Mouse (Mus musculus) lung, adult 2 months (tissue): ENCODE measurements around the gene Gm49405. TPM values are rescaled to one million over a fixed set of nuclear protein-coding genes. Genes with fewer than 3 reads are reported as not detected.
"Not testable (repeated sequence)": the region's sequence is repeated elsewhere in the genome, so short reads cannot be mapped to it uniquely, and the experiment has no call there.

ENCODE experiments used
- DNase-seq: peaks from one replicate; pipeline ENCODE4 v3.0.0; 2022
- H3K4me1 ChIP-seq: fragments of 200-500 bp; 2 replicates; pipeline ENCODE4 v1.6.1; 2011; ENCODE audit warnings: low read length; ENCODE audit not compliant: control insufficient read depth, insufficient read depth
- H3K4me3 ChIP-seq: fragments of 200-500 bp; replicated peaks from 2 replicates; pipeline ENCODE3; 2011; ENCODE audit warnings: low read depth, mild to moderate bottlenecking, control low read depth, low read length; ENCODE audit errors: extremely low read depth
- CTCF ChIP-seq: fragments of 200-500 bp; IDR thresholded peaks from 2 replicates; pipeline ENCODE4 v1.5.1; 2011; ENCODE audit warnings: mild to moderate bottlenecking, low read length, control low read depth; ENCODE audit not compliant: insufficient read depth
- POLR2A ChIP-seq: fragments of 200-500 bp; IDR thresholded peaks from 2 replicates; pipeline ENCODE4 v1.6.1; 2011; ENCODE audit warnings: low read depth, mild to moderate bottlenecking, control low read depth, low read length, borderline replicate concordance; ENCODE audit errors: extremely low read depth
- WGBS: fragments of 180-500 bp; shearing (Covaris S2); methylation state at CpG from one replicate; pipeline ENCODE4 v1.1.7; 2018; 5-methylcytosine and 5-hydroxymethylcytosine counted together
- polyA plus RNA-seq: library from polyadenylated mRNA; depleted of rRNA; stranded (reverse); fragments of >200 nt; gene quantifications from 2 replicates; pipeline ENCODE4 v1.2.3, GENCODE M21; 2012; rRNA removed

Gene Gm49405
- polyA plus RNA-seq, 1 experiment, result 1.8 TPM

DNA sequence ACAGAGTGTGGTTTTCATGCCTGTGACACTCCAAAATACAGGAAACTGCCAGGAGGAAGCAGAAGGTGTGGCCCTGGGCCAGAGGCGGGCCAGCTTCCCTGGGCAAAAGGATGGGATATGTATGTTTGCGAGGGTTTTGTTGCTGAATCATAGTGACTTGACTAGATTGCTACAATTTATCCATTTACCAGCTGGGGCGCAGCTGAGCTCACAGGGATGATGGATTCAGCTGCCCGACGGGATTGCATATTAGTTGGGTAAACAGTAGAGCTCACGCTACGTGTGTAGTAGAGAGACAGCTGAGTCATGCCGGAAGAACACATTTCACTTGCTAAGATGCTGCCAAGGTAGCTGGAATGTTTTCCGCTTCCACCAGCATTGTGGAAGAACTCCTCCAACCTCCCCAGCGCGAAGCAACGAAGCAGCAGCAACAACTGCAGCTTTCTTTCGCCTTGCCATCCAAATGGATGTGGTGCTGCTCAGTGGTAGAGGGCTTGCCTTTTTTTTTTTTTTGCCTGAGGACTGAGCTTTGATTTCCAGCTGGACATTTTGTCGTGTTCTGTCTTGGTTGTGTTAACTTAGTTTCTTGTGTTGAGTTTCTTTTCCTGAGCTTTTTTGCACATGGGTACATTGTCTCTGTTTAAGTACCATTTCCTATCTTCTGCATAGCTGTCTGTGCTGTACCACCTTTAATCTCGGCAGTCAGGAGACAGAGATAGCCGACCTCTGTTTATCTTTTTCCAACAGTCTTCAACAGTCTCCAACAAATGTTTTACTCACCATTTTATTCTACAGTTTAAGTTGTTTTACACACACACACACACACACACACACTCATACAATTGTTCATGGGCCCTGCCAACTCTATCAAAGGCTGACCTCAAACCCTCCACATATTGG lies 45.8 kb downstream of the Gm49405 start, which contains the start of gene Gstp2:
Gene Gstp2 (minus strand): TSS at position 58 of the 900 bp plus-strand sequence.
- peaks cover 7% of the 10 kb centered on the region for H3K4me1 ChIP-seq
- no peak within 1 kb of the TSS for H3K4me3 ChIP-seq
- peak; percentile 79 for DNase-seq
- WGBS, result 14% methylated on average over 16 of the region's 16 CpGs
- TF ChIP-seq POLR2A (peak; percentile 55; the same call in 1 of the 2 replicates), CTCF (peak; percentile 65)

GRCm38 (mm10) chr19:4046866-4047254 lies 46.4 kb downstream of the Gm49405 start:
- Histone ChIP-seq H3K4me1 (peaks cover 7% of the 10 kb centered on the region), H3K4me3 (no peak overlapping the region)
- 80% methylated on average over 8 of the region's 8 CpGs for WGBS
- TF ChIP-seq CTCF, result no peak
- TF ChIP-seq POLR2A, result no peak
- DNase-seq, result no peak

- Histone ChIP-seq H3K4me3 (no peak overlapping the region), H3K4me1 (peaks cover 7% of the 10 kb centered on the region)
- peak; percentile 80 for DNase-seq
- peak; percentile 77 for TF ChIP-seq CTCF
- no peak for TF ChIP-seq POLR2A
- WGBS, result 10% methylated on average over 4 of the region's 4 CpGs
These were observed 47.4 kb downstream of the Gm49405 start for GRCm38 (mm10) chr19:4047859-4048258.

DNA sequence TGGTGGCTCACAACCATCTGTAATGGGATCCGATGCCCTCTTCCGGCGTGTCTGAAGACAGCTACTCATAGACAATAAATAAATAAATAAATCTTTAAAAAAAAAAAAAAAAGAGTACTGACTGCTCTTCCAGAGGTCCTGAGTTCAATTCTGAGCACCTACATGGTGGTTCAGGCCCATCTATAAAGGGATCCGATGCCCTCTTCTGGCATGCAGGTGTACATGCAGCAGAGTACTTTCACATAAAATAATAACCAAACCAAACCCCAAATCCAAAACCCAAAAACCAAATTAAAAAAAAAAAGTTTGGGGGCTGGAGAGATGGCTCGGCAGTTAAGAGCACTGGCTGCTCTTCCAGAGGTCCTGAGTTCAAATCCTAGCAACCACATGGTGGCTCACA lies 48.6 kb downstream of the Gm49405 start:
- not testable (repeated sequence) for DNase-seq, H3K4me1 ChIP-seq, H3K4me3 ChIP-seq
- WGBS, result 80% methylated on average over 5 of the region's 5 CpGs

GRCm38 (mm10) chr19:4051016-4051415 lies 50.6 kb downstream of the Gm49405 start:
- no peak for TF ChIP-seq POLR2A
- no peak for TF ChIP-seq CTCF
- Histone ChIP-seq H3K4me3 (no peak overlapping the region), H3K4me1 (peaks cover 2% of the 10 kb centered on the region; the same call in 1 of the 2 replicates)
- no peak for DNase-seq
- 98% methylated on average over 5 of the region's 5 CpGs for WGBS

DNA sequence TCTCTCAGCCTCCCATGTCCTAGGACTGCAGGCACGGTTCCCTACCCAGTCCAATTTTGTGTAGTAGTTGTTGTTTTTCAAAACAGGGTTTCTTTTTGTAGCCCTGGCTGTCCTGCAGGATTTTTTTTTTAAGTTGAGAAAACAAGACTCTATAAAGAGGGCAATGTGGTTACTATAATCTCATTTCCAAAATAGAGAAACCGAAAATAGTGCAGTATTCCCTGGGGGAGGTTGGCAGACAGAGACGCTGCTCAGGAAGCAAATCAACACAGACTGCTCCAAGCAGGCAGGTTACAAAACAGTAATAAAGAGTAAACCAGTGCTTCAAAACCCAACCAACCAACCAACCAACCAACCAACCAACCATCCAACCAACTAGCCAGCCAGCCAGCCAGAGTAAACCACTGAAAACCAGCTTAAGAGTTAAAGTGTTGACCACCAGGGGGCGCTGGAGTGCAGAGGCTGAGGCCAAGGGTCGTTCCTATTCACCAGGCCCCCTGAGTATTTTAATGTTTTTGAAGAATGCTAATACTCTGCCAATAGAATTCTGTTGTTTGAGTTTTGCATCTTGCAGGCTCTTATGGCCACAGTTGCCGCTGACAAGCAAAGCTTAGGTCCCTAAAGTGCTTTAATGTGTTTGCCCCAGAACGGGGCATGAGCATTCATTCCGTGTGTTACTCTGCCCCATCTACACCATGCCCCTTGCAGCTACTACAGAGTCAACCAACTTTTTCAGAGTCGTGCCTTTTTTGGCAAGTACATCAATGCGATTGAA lies 51.5 kb downstream of the Gm49405 start:
- Histone ChIP-seq H3K4me1 (no peaks in the 10 kb centered on the region), H3K4me3 (no peak overlapping the region)
- peak; percentile 76 for TF ChIP-seq CTCF
- TF ChIP-seq POLR2A, result no peak
- WGBS, result 48% methylated on average over 10 of the region's 10 CpGs
- DNase-seq, result peak; percentile 68

GRCm38 (mm10) chr19:4052516-4053030 lies 52.1 kb downstream of the Gm49405 start:
- Histone ChIP-seq H3K4me3 (no peak overlapping the region), H3K4me1 (no peaks in the 10 kb centered on the region)
- TF ChIP-seq POLR2A (no peak), CTCF (no peak)
- 60% methylated on average over 5 of the region's 5 CpGs for WGBS
- DNase-seq, result no peak

DNA sequence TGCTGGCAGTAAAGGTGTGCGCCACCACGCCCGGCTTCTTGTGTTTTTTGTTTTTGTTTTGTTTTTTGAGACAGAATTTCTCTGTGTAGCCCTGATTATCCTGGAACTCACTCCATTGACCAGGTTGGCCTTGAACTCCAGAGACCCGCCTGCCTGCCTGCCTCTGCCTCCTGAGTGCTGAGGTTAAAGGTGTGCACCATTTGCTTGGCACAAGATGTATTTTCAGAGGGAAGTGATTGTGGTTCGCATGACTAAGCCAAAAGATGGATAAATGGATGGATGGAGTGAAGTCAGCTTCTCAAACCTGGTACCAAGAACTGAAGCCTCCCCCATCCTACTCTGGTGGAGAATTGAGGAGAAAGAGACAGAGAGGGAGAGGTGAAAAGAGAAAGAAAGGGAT lies 54.2 kb downstream of the Gm49405 start:
- TF ChIP-seq POLR2A (no peak), CTCF (no peak)
- Histone ChIP-seq H3K4me3 (no peak overlapping the region), H3K4me1 (peaks cover 4% of the 10 kb centered on the region; the same call in 1 of the 2 replicates)
- 90% methylated on average over 5 of the region's 5 CpGs for WGBS
- no peak for DNase-seq

Other genes starting within 250 kb of the Gm49405 start
- gene Kmt5b, start 233.2 kb upstream of the Gm49405 start, polyA plus RNA-seq, result 19.6 and 23.7 TPM in 2 replicates
- gene Chka, start 148.9 kb upstream of the Gm49405 start, polyA plus RNA-seq, result 75.9 and 81.6 TPM in 2 replicates
- 157 and 164 TPM in 2 replicates for gene Tcirg1, start 93.5 kb upstream of the Gm49405 start, polyA plus RNA-seq
- gene Ndufs8, start 87.9 kb upstream of the Gm49405 start, polyA plus RNA-seq, result 157 and 189 TPM in 2 replicates
- 71.9 and 85.0 TPM in 2 replicates for gene Aldh3b1, start 70.8 kb upstream of the Gm49405 start, polyA plus RNA-seq
- 169 and 180 TPM in 2 replicates for gene Unc93b1, start 65.4 kb upstream of the Gm49405 start, polyA plus RNA-seq
- gene Aldh3b3, start 42.0 kb upstream of the Gm49405 start, polyA plus RNA-seq, result 0.08 and 0.21 TPM in 2 replicates
- gene Aldh3b2, start 28.3 kb upstream of the Gm49405 start, polyA plus RNA-seq, result 2.0 and 21.7 TPM in 2 replicates
- gene Acy3, start 14.1 kb upstream of the Gm49405 start, polyA plus RNA-seq, result 27.7 and 29.8 TPM in 2 replicates
- 0.06 TPM in 1 of 2 replicates, not detected in the other for gene Tbx10, start 7.9 kb upstream of the Gm49405 start, polyA plus RNA-seq
- gene Nudt8, start within 50 bp of the Gm49405 start, polyA plus RNA-seq, result 7.6 and 13.3 TPM in 2 replicates
- 12.6 and 18.0 TPM in 2 replicates for gene Doc2g, start 2.7 kb downstream of the Gm49405 start, polyA plus RNA-seq
- 99.4 and 127 TPM in 2 replicates for gene Ndufv1, start 12.2 kb downstream of the Gm49405 start, polyA plus RNA-seq
- 480 and 656 TPM in 2 replicates for gene Gstp1, start 37.4 kb downstream of the Gm49405 start, polyA plus RNA-seq
- gene Gstp2, start 45.4 kb downstream of the Gm49405 start, polyA plus RNA-seq, result 47.4 and 87.8 TPM in 2 replicates
- gene Gstp3, start 58.9 kb downstream of the Gm49405 start, polyA plus RNA-seq, result 14.4 and 15.9 TPM in 2 replicates
- 0.86 and 0.91 TPM in 2 replicates for gene Cabp2, start 81.0 kb downstream of the Gm49405 start, polyA plus RNA-seq
- gene Cdk2ap2, start 96.6 kb downstream of the Gm49405 start, polyA plus RNA-seq, result 200 and 245 TPM in 2 replicates
- 152 and 163 TPM in 2 replicates for gene Pitpnm1, start 99.4 kb downstream of the Gm49405 start, polyA plus RNA-seq
- gene Aip, start 125.2 kb downstream of the Gm49405 start, polyA plus RNA-seq, result 108 and 123 TPM in 2 replicates
- gene Gpr152, start 139.2 kb downstream of the Gm49405 start, polyA plus RNA-seq, result 0.05 and 0.08 TPM in 2 replicates
- 0.08 TPM in 1 of 2 replicates, not detected in the other for gene Cabp4, start 143.4 kb downstream of the Gm49405 start, polyA plus RNA-seq
- gene Coro1b, start 148.0 kb downstream of the Gm49405 start, polyA plus RNA-seq, result 260 and 262 TPM in 2 replicates
- gene Ptprcap, start 153.0 kb downstream of the Gm49405 start, polyA plus RNA-seq, result 55.0 and 75.4 TPM in 2 replicates
- 35.2 and 51.2 TPM in 2 replicates for gene Rps6kb2, start 162.7 kb downstream of the Gm49405 start, polyA plus RNA-seq
- 7.9 and 14.4 TPM in 2 replicates for gene Carns1, start 174.9 kb downstream of the Gm49405 start, polyA plus RNA-seq
- gene Tbc1d10c, start 190.7 kb downstream of the Gm49405 start, polyA plus RNA-seq, result 23.6 and 24.2 TPM in 2 replicates
- 373 and 384 TPM in 2 replicates for gene Ppp1ca, start 191.4 kb downstream of the Gm49405 start, polyA plus RNA-seq
- 32.3 and 36.9 TPM in 2 replicates for gene Rad9a, start 201.0 kb downstream of the Gm49405 start, polyA plus RNA-seq
- 34.0 and 42.0 TPM in 2 replicates for gene Clcf1, start 213.6 kb downstream of the Gm49405 start, polyA plus RNA-seq
- gene AC109138.7, start 213.7 kb downstream of the Gm49405 start, polyA plus RNA-seq, result not detected in 2 replicates
- 110 and 112 TPM in 2 replicates for gene Pold4, start 231.3 kb downstream of the Gm49405 start, polyA plus RNA-seq